Mouse (Mus musculus): ENCODE results near the gene Ndufs5.

Gene Ndufs5

DNA sequence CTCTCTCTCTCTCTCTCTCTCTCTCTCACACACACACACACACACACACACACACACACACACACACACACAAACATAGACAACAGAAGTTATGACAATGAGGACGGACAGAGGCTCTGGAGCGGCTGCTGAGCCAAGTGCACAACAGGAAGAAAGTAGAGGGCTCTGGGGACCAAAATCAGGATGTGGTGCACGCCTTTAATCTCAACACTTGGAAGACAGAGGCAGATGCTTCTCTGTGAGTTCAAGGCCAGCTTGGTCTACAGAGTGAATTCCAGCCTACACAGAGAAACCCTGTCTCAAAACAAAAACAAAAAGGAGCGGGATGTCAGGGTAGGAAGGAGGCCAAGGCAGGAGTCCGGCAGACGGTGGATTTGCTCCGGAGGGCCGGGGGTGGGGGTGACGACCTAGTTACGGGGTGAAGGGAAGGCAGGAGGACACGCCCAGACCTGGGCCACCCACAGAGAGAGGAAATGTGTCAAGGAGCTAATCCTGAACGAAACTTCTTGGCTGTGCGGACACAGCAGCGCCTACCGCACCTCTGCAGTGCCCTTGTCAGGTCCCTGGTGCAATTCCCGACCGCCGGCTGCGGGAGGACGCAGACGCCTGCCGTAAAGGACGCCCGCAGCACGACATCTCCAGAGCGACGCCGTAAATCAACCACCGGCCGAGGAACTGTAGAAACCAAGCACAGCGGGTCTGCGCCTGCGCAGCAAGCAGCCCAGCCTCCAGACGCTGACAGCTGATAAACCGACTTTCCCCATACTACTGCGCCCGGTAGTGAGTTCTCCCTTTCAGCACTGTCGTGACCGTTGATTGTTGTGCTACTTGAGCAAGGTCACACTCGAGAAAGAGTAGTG lies at the start of gene Ndufs5:
Gene Ndufs5, minus strand, starts transcription at position 629 of the 860 bp plus-strand sequence.
- peak; percentile 96 for DNase-seq (ENCODE audit: low spot score)

DNA sequence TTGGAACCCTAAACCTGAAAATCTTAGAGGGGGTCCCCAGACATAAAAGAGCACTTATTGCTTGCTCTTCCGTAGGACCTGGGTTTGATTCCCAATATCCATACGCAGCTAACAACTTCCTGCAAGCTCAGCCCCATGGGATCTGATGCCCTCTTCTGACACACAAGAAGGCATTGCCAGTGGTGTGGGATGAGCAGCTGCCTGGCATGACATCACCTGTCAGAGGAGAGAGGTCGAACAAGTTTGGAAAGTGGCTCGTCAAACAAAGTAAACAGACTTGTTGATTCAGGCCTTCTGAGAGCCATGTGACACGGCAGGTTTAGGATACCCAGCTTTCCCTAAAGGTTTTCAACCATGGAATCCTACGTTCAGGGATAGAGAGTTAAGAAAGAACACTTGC lies 47.1 kb upstream of the Ndufs5 start:
- DNase-seq (ENCODE audit: low spot score): no peak

DNA sequence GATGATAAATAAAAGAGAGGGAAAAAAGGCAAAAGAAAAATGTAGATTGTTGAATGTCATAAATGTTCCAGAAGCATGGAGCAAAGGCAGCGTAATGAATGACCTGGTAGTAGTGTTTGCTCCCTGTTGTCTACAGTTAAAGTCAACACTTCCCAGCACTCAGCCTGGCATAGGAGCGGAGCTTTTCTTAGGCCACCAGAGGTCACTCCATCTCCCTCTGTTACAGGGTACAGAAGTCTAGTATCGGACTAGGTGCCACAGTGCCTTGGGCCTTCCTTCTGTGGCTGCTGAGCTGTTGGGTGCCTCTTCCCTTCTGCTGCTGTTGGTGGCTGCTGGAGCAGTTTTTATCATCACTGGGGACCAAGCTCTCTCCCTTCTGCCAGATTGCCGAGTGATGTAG lies 40.3 kb upstream of the Ndufs5 start:
- peak; percentile 5 for DNase-seq (ENCODE audit: low spot score)

DNA sequence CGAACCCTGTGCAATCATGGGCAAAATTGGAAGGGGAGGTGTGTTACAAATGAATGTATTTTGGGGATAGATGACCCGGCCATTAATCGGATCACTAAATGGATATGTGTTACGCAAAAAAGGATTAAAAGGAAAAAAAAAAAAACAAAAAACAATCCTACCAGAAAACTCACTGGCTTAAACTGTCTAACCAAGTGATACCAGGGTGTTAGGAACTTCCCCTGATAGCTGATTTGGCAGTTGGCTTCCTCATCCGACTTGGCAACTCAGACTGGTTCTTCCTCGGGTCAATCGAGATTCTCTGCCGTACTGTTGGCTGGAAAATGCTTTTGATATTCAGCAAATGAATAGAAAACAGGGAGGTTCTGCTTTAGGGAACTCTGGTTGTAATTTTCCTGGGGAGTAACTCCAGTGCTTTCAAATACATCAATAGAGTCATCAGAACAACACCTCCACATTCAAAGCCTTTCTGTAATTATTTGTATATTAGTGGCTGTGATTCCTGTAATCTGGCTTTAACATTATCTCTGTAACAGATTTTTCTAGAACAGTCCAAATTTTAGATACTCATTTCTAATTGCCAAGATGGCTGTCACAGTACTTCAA lies 32.8 kb upstream of the Ndufs5 start:
- no peak for DNase-seq (ENCODE audit: low spot score)

DNA sequence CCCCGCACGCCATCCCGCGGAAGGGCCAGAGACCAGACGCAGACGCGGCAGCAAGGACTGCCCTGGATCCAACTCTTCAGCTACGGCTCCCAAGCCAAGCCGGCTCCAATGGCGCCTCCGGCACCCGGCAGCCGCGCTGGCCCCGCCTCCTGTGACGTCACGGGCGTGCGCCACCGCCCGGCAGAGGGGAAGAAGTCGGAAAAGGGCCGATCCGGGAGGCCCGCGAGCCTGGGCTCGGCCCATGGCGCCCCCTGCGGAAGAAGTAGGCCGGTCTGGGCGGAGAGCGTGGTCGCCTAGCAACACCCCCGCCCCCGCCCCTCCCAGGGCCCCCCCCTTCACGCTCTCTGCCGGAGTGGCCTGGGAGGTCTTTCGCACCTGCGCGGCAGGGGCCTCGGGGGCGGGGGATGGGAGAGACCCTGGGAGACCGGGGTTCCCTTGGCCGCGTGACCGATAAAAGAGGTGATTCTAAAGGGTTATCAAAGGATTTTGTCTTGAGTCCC lies 32.2 kb upstream of the Ndufs5 start, which contains the start of gene Akirin1:
Gene Akirin1, minus strand, starts transcription at position 194 of the 500 bp plus-strand sequence.
- DNase-seq (ENCODE audit: low spot score): peak; percentile 99

DNA sequence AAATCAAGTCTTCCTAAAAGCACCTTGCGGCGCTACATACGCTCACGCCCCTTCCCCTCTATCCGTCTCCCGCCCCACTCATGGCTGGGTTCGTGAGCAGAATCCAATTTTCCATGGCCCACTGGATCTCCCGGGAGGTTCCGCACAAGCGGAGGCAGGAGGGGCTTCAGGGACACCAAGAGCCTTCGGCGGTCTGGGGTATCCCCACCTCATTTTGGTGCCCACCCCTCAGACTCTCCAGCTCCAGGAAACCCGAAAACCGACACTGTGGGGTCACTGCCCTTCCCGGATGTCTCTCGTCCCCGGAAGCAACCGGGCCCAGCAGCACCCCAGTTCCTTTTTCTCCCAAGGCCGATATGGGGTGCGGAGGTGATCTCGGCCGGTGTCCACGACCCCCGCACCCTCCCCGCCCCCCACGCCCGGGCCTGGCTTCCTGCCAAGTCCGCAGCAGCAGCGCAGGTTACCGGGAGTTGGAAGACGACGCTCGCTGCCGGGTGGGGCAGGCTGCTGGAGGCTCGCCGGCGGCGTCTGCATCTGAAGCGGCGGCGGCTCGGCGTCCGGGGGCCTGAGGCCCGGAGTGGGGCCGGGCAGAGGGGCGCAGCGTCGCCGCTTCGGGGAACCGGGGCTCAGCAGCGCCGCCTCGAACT lies 31.6 kb upstream of the Ndufs5 start:
- DNase-seq (ENCODE audit: low spot score): no peak

DNA sequence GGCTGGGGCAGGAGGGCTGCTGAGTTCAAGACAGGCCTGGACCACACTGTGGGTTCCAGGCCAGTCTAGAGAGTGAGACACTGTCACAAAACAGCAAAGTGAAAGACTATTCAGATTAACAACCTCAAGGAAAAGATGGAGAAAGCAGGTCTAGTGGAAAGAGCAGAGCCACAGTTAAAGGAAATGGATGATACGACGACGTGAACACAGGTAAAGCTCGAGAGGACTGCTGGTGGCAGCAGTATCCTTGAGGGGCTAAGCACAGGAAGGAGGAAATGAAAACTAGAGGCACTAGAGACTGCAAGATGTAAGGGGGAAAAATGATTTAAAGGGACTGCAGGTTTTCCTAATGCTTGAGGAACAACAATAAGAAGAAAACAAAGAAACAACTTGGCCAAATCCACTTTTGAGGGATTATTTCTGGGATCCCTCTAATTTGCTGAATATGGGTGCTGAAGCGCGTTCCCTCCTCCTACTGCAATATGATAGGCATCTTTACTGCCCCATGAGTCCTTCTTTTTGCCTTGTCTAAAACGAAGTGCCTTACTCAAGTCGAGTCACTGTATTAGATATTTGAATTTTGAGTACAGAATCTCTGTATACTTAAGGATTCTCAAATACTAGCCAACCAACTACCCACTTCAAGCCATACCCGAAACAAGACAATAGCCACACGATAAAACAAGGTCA lies 30.9 kb upstream of the Ndufs5 start:
- no peak for DNase-seq (ENCODE audit: low spot score)

DNA sequence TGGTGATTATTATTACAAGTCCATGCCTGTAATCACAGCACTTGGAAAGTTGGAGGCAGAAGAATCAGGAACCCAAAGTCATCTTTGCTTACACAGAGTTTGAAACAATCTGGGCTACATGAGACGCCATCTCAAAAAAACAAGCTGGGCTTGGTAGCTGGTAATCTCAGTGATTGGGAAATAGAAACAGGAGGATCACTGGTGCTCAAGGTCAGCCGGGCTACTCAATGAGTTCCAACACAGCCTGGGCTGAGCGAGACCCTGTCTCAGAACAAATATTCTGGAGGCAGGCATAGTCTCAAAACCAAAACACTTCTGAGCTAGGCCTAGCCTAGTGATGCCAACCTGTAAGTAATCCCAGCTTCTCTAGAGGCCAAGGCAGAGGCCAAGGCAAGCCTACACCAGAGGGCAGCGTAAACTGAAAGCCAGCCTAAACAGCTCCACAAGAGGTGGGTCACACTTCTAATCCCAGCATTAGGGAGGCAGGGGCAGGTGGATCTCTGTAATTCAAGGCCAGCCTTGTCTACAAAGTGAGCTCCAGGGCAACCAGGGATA lies 27.3 kb upstream of the Ndufs5 start:
- DNase-seq (ENCODE audit: low spot score): peak; percentile 12

DNA sequence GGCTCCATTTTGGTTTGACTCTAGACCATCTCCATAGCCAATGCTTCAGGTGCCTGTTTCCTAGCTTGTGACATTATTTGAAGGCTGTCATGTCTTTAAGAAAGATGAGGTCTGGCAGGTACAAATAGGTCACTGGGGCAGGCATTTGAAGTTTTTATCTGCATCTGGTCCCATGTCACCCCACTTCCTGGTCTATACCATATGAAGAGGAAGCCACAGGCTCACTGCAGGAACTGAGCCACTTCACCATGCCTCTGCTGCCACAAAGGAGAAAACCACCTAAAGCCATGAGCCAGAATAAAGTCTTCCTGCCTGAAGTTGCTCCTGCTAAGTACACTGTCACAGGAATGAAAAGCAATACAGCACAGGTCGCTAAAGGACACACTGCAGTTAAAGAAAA lies 24.9 kb upstream of the Ndufs5 start:
- DNase-seq (ENCODE audit: low spot score): no peak

DNA sequence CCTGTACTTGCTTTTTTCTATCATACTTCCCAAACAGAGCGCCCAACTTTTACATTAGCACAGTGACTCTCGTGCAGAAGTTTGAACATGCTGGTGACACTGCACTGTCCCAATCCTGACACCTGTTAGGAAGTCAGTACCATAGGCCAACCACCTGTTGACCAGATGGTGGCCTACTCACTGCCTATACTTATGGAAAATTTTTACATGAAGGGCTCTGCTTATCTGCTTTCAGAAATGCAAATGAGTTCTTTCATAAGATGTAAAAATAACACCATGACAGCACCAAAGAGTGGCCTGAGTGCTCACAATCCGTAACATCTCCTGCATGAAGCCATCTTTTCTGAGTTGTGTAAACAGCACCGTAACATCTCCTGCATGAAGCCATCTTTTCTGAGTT lies 20.7 kb upstream of the Ndufs5 start:
- no peak for DNase-seq (ENCODE audit: low spot score)

DNA sequence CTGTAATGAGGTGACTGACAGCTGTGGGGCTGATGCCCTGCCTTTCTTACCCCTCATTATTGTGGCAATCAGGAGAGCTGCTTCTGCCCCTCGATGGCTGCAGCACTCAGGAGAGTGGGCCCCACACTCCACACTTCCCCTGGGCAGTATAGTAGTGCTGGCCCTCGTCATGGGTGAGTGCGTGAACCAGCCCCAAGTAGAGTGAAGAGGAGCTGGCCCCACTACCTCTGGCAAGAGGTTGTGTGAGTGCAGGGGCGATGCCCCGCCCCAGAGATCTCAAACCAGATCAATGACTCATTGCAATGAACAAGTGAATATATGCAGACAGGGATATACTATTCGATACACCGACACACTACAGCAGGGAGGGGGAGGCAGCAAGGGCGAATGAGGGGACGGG lies 15.5 kb upstream of the Ndufs5 start:
- DNase-seq (ENCODE audit: low spot score): no peak

DNA sequence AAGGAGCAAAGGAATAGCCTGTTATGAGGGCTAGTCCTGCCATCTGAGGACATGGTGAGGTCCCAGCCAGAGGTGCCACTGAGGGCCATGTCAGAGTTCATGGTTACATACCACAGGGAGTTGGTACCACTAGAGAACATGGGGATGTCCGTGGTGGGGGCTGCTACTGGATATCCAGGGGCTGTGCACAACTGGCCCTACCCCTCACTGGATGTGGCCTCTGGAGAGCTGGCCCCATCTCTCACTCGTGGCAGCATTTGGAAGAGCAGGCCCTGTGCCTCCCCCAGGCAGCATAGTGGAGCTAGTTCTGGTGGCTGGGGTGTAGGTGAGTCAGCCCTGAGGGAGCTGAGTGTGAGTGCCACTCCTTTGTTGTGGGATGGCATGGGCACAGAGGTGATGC lies 14.9 kb upstream of the Ndufs5 start:
- DNase-seq (ENCODE audit: low spot score): no peak

DNA sequence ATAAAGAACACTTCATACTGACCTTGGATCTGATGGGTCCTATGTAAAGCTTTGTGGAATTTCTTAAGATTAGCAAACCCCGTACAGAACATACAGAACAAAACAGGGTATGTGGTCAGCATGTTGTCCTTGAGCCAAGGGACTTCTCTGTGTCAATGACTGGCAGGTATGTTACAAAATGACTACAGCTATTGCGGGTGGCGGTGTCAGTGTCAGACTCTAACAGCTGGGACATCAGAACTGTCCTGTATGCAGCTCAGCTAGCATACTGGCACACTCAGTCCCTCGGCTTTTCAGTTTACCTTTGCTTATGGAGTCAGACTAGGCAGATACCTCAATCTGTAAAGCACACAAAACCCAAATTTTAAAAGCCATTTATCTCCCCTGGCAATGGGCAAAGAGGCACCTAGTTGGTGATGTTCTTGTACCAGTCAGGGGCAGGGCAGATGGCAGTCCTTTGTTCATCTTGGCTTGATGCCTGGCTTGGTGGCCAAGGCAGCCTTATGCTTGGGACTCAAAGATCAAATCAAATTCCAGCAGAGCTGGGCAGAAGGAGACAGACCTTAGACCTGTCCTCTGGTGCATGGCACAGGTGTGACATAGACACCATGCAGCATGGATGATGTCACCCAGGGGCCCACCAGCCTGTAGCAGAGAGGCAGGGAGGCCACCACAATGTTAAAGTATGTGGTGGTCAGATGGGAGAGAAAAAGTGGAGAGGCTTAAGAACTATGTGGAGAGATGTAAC lies 14.3 kb upstream of the Ndufs5 start:
- DNase-seq (ENCODE audit: low spot score): no peak

DNA sequence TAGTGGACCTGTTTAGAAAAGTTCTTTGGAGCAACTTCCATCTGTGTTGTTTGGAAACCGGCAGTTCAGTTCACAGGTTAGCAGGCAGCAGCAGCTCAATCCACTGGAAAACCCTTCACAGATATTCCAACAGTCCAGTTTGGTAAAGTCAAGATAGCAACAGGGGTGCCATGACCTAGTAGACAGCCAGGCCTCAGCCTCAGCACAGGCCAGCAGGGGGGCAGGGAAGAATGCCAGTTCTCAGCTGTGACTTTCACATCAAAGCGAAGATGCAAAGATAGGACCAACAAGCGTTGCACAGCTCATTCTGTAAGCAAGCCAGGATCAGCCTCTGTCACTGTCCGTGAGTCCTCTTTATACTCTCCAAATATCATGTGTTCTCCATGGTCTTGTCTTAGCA lies 3.8 kb upstream of the Ndufs5 start:
- no peak for DNase-seq (ENCODE audit: low spot score)

DNA sequence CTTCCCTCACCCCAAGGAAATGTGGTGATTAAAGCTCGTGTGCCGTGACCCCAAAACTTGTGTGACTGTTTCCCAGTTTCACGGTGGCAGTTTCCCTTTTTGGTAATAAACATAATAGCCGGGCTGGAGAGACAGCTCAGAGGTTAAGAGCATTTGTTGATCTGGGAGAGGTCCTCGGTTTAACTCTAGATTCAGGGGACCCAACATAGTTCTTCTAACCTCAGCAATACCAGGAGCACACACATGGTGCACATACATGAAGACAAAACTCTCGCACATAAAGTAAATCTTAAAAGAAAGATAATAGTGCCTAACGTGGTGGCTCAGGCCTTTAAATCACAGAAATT lies 405 bp upstream of the Ndufs5 start:
- no peak for DNase-seq (ENCODE audit: low spot score)

DNA sequence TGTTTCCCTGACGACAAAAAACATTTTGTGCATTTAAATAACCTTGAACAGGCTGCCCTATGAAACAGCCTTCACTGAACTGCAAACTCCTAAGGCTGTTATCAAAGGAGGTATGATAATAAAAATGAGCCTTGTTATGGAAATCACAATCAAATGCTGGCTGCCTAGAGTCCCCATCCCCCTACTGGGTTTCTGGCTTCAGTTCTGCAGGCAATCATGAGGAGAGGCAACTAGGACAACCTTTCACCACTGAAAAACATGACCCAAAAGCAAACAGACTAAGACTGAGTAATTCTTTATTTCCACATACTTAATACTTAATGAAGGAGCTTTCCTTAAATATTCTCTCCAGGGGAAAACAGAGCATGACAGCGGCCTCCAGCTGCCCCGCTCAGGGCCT lies 5.6 kb downstream of the Ndufs5 start:
- no peak for DNase-seq (ENCODE audit: low spot score)

DNA sequence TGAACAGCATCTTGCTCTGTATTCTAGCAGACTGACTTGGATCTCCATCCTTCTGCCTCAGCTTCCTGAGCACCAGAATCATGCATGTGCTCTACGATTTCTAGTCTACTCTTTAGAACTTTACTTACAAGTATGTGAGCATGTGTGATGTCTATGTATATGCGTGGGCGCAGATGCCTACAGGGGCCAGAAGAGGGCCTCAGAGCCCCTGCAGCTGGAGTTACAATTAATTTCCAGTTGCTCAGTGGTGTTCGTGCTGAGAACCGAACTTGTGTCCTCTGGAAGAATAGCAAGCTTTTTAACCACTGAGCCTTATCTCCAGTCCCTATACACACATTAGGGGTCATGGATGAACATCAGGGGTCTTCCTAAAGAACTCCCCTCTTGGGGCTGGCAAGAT lies 10.7 kb downstream of the Ndufs5 start:
- DNase-seq (ENCODE audit: low spot score): no peak

DNA sequence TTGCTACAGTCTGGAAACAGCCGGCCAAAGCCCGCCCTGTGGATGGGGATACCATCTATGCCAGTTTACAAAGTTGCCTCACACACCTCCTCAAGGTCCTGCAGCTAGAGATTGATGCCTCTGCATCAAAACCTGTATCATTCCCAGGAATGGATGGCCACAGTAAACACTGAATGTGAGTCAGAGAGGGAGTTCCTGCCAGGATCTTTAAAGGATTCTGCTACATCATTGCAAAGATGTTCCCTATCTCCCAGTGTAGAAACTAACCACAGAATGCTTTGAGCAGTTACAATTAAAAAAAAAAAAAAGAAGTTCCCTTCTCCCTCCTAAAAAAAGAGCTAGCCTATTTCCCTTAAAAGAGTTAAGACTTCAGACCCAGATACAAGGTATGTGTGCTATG lies 12.7 kb downstream of the Ndufs5 start:
- DNase-seq (ENCODE audit: low spot score): no peak

DNA sequence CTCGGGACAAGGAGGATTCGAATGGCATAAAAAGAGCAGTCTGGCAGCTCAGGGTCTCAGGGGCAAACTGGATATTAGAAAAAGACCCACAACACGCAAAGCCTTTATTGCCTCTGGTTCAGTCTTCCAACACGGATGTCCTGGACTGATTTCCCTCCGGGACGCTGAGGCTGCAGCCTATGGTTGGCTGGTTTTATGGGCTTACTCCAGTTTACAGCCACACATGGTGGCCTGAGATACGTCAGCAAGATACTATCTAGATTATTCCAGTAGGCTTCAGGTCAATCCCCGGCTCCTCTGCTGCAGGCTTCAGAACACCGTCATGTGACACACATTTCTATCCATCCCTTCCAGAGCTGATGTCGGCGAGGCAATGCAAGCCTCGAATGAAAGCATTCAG lies 24.6 kb downstream of the Ndufs5 start:
- DNase-seq (ENCODE audit: low spot score): no peak

DNA sequence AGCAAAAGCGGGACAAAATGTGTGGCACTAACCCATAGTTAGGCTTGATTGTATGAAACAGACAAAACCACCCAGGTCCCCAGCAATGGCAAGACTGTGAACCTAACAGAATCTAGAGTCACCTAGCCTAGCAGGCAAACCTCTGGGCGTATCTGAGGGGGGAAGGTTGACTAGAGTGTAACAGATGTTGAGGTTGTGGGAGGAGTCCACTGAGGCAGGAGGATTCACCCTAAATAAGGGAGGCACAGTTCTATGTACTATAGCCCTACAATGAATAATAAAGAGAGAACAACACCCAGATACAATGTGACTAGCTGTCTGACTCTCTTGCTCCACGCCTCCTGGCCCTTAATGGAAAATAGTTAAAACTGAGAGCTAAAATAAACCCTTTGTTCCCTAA lies 25.9 kb downstream of the Ndufs5 start:
- DNase-seq (ENCODE audit: low spot score): no peak

DNA sequence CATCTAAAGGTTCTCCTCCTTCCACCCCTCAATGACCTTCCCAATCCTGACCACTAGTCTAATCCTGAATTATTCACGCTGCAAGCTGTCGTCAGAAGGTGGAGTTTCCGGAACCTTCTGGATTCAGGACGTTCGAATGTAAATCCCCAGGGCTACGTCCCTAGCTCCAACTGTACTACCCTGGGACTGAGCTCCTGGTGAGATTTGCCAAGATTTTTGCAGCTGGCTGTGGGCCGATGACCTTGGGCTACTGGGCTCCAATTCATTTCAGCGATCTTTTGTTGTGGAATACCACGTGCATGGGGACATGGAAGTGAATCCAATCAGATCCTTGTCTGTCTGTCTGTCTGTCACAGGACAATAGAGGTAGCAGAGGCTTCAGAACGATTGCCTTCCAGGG lies 27.7 kb downstream of the Ndufs5 start:
- peak; percentile 49 for DNase-seq (ENCODE audit: low spot score)

Measured in ovary, postnatal 36 days (tissue).